Mouse (Mus musculus): ENCODE results near the gene Dab1.

GRCm38 (mm10) chr4:103619946-103620371 is 800 bp downstream of the Dab1 start:
- no peak for TF ChIP-seq CTCF (IDR thresholded peaks at IDR 0.05; ENCODE audit: borderline replicate concordance, insufficient read depth, low read length)
- no peak for TF ChIP-seq POLR2A (IDR thresholded peaks at IDR 0.05; ENCODE audit: low read depth, low read length)

Data from embryonic fibroblast, embryonic 13.5 days (primary cell).